Mouse (Mus musculus) midbrain, embryonic 15.5 days (tissue): Measurements from ENCODE around the gene Ergic2. TPM values are rescaled to one million over a fixed set of nuclear protein-coding genes. Genes with fewer than 3 reads are reported as not detected.

Source experiments
- ATAC-seq: fragments of 200-750 bp; cut with Nextera tagmentation; replicated peaks from 2 replicates; pipeline ENCODE4 v1.8.0; 2017; ENCODE audit warnings: moderate TSS enrichment
- H3K27ac ChIP-seq: fragments of 300-500 bp; sonication (generic); 2 replicates; pipeline ENCODE4 v1.5.1; 2015; ENCODE audit warnings: mild to moderate bottlenecking, inconsistent platforms
- H3K27me3 ChIP-seq: fragments of 300-500 bp; sonication (generic); replicated peaks from 2 replicates; pipeline ENCODE4 v1.6.1; 2015; ENCODE audit warnings: inconsistent platforms
- H3K36me3 ChIP-seq: fragments of 300-500 bp; sonication (generic); replicated peaks from 2 replicates; pipeline ENCODE4 v1.6.1; 2015; ENCODE audit warnings: inconsistent platforms
- H3K4me1 ChIP-seq: fragments of 300-500 bp; sonication (generic); 2 replicates; pipeline ENCODE4 v1.6.1; 2015; ENCODE audit warnings: inconsistent platforms
- H3K4me2 ChIP-seq: fragments of 300-500 bp; sonication (generic); 2 replicates; pipeline ENCODE4 v1.6.1; 2015; ENCODE audit warnings: inconsistent platforms, mild to moderate bottlenecking, moderate library complexity
- H3K4me3 ChIP-seq: fragments of 300-500 bp; sonication (generic); 2 replicates; pipeline ENCODE4 v1.5.1; 2015; ENCODE audit warnings: mild to moderate bottlenecking, inconsistent platforms
- H3K9ac ChIP-seq: fragments of 300-500 bp; sonication (generic); 2 replicates; pipeline ENCODE4 v1.6.1; 2015; ENCODE audit warnings: mild to moderate bottlenecking, inconsistent platforms
- H3K9me3 ChIP-seq: fragments of 300-500 bp; sonication (generic); 2 replicates; pipeline ENCODE4 v1.6.1; 2016; ENCODE audit warnings: inconsistent platforms
- WGBS: fragments of 180-500 bp; shearing (Covaris S2); methylation state at CpG from one replicate; pipeline ENCODE4 v1.1.7; 2015; ENCODE audit warnings: mixed read lengths; 5-methylcytosine and 5-hydroxymethylcytosine counted together
- polyA plus RNA-seq: library from polyadenylated mRNA; unstranded; fragments of >200 nt; fragmentation: Nextera tagmentation; extraction: Ambion mirVana; gene quantifications from 2 replicates; pipeline ENCODE4 v1.2.1, GENCODE M21; 2015

Ergic2 gene
- polyA plus RNA-seq, 1 experiment from 2014 or later = 189 TPM

DNA sequence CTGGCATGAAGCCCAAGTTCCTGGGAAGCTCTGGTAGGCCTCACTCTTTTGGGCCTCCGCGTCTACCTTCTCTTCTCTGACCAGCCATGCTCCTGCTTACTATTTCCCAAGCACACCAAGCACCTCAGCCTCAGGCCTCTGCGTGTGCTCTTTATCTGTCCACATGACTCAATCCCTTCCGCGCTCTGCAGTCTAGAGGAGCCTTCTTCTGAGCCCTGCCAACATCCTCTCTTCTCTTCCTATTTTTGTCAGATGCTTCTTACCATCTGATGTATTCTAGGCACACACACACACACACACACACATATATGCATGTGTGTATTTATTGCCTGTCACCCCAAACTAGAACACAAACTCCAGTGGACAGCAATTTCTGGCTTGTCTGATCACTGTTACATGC, 29.5 kb upstream of the Ergic2 start:
- Histone ChIP-seq H3K9me3 (no peaks in the 10 kb centered on the region), H3K27ac (no peak overlapping the region), H3K36me3 (no peaks in the 10 kb centered on the region), H3K4me1 (no peaks in the 10 kb centered on the region), H3K4me3 (no peak overlapping the region), H3K4me2 (no peak overlapping the region), H3K9ac (no peak overlapping the region), H3K27me3 (no peaks in the 10 kb centered on the region)
- WGBS = 97% methylated on average over 5 of the region's 5 CpGs
- ATAC-seq = no peak

- Histone ChIP-seq H3K4me2 (no peak overlapping the region), H3K27ac (no peak overlapping the region), H3K27me3 (no peaks in the 10 kb centered on the region), H3K36me3 (no peaks in the 10 kb centered on the region), H3K9ac (no peak overlapping the region), H3K4me1 (no peaks in the 10 kb centered on the region), H3K9me3 (no peaks in the 10 kb centered on the region), H3K4me3 (no peak overlapping the region)
- ATAC-seq = no peak
- WGBS = 95% methylated on average over 1 of the region's 1 CpGs
Observed at GRCm38 (mm10) chr6:148239311-148239710, 27.1 kb upstream of the Ergic2 start.

- Histone ChIP-seq H3K4me1 (no peaks in the 10 kb centered on the region), H3K4me3 (no peak overlapping the region), H3K27ac (no peak overlapping the region), H3K9ac (no peak overlapping the region), H3K36me3 (no peaks in the 10 kb centered on the region), H3K27me3 (no peaks in the 10 kb centered on the region), H3K9me3 (no peaks in the 10 kb centered on the region), H3K4me2 (no peak overlapping the region)
- 44% methylated on average over 5 of the region's 5 CpGs for WGBS
- no peak for ATAC-seq
Observed at GRCm38 (mm10) chr6:148237453-148237852, 25.3 kb upstream of the Ergic2 start.

DNA sequence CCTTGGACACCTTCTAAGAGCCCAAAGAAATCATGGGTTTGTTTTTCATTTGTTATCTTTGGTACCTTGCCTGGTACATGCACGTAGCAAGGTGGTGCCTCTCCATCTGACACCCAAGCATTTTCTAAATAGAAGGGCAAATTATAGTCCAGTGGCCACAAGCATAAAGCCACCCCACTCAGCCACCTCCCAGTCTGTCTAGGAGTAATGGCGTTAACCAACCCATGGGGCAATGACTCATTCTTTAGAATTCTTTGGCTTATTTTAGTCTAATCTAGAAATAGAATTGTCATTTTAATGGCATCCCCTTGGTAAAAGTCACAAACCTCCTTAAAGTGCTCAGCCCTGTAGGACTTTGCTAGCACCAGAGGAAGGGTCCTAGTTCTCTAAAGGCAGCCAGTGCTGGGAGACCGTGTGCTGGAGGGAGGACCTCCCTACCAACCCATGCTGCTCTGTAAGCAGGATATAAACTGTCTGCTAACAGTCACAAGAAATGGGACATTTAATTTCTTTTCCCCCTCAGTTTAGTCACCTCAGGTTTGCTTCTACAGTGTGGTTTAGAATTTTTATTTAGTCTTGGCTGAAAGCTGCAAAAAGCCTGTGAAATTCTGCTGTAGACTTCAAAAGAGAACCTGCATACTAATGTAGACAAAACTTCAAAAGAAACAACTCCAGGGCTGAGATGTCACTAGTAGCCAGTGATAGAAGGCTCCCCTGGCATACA, 22.1 kb upstream of the Ergic2 start:
- Histone ChIP-seq H3K4me2 (no peak overlapping the region), H3K9me3 (no peaks in the 10 kb centered on the region), H3K27me3 (no peaks in the 10 kb centered on the region), H3K36me3 (no peaks in the 10 kb centered on the region), H3K4me3 (no peak overlapping the region), H3K9ac (no peak overlapping the region), H3K4me1 (no peaks in the 10 kb centered on the region), H3K27ac (no peak overlapping the region)
- ATAC-seq = no peak
- WGBS = 84% methylated on average over 3 of the region's 3 CpGs

DNA sequence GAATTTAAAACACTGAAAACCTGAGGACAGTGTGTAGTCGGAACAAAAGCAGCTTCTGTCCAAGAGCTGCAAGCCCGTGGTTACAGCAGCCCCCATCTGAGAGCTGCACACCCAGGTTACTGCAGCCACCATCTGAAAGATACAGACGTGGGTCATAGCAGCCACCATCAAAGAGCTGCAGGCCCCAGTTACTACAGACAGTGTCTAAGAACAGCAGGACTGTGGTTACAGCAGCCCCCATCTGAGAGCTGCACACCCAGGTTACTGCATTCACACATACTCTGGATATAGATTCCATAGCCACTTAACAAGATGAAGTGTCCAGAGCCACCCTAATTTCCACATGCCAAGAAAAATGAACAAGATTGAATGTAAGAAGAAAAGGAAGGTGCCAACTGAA, 15.4 kb upstream of the Ergic2 start:
- WGBS = 70% methylated on average over 3 of the region's 3 CpGs
- Histone ChIP-seq H3K4me2 (no peak overlapping the region), H3K27ac (no peak overlapping the region), H3K9me3 (no peaks in the 10 kb centered on the region), H3K36me3 (no peaks in the 10 kb centered on the region), H3K4me3 (no peak overlapping the region), H3K27me3 (no peaks in the 10 kb centered on the region), H3K9ac (no peak overlapping the region), H3K4me1 (no peaks in the 10 kb centered on the region)
- ATAC-seq = no peak

DNA sequence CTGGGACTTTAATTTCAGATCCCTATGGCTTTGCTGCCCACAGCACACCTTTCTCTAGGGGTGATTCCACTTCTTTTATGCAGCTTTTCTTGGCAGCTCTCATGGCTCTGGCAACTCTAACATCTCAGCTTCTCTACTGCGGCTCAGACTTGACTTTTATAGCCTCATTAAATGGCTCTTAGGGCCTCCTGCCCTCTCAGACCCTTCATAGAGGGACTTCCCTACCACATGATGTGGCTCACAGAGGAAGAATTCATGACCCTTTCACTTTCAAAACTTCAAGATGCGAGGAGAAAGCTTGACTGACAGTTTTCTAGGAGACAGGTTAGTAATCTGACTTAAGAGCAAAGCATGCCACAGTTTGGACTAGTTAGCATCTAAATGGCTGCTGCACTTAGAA, 10.5 kb upstream of the Ergic2 start:
- Histone ChIP-seq H3K27ac (no peak overlapping the region), H3K4me3 (no peak overlapping the region), H3K4me2 (no peak overlapping the region), H3K36me3 (no peaks in the 10 kb centered on the region), H3K9ac (no peak overlapping the region), H3K4me1 (no peaks in the 10 kb centered on the region), H3K9me3 (no peaks in the 10 kb centered on the region), H3K27me3 (no peaks in the 10 kb centered on the region)
- no peak for ATAC-seq
- WGBS = 69% methylated on average over 2 of the region's 2 CpGs

DNA sequence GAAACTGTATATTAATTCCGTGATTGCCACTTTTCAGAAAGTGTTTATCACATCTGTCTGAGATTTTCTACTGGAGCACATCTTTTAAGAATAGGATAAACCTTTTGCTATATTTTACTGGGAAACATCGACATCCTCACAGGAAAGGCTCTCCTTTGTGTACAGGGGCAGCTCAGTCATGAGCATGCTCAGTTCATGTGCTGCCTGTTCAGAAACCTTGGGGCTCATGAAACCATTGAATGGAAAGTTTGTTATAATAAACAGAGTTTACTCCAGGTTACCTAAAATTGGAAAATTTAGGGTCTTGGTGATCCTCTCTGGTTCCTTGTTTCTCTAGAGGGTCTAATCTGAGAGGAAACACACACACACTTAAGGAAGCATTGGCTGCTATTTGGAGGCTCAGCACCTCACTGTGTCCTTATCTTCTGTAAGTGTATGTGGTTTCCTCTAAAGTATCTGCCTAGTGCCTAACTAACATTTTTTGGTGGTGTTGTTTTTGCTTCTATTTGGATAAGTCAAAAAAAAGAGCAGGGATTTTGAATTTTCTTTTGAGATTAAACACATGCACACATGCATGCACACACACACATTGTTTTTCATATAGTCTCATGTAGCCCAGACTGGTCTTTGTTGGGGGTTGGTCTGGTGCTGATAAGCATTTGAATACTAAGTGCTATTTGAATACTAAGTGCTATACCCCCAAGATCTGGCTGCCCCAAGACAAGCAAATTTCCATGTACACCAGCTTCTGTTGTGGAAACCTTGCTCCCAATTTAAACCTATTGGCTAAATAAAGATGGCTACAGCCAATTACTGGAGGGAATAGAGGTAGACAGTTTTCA, 6.3 kb upstream of the Ergic2 start:
- no peak overlapping the region for H3K4me2 ChIP-seq
- H3K9ac ChIP-seq = no peak overlapping the region
- H3K9me3 ChIP-seq = no peaks in the 10 kb centered on the region
- H3K4me3 ChIP-seq = no peak overlapping the region
- WGBS = 84% methylated on average over 2 of the region's 2 CpGs
- no peaks in the 10 kb centered on the region for H3K27me3 ChIP-seq
- ATAC-seq = no peak
- H3K4me1 ChIP-seq = peaks cover 5% of the 10 kb centered on the region; the same call in 1 of the 2 replicates
- no peaks in the 10 kb centered on the region for H3K36me3 ChIP-seq
- H3K27ac ChIP-seq = no peak overlapping the region

DNA sequence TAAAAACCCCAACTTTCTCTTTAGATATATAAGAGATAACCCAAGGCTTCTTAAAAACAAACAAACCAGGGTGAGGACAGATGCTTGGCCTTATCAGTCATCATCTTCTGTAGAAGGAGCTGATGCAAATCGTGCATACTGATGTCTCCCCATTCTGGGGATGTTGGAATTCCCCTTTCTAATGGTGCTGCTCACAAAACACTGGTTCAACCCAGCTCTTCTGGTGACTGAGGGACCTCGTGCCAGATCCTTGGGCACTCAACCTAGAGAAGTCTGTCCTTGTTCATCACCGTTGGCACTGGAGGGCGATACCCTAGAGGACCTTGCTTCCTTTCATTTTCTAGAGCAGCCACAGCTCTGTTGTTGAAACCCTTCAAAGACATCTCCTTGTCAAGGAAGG, 4.6 kb upstream of the Ergic2 start:
- H3K4me3 ChIP-seq = no peak overlapping the region
- peaks cover 11% of the 10 kb centered on the region for H3K4me1 ChIP-seq
- no peaks in the 10 kb centered on the region for H3K36me3 ChIP-seq
- no peak for ATAC-seq
- H3K9me3 ChIP-seq = no peaks in the 10 kb centered on the region
- WGBS = 93% methylated on average over 4 of the region's 4 CpGs
- no peak overlapping the region for H3K27ac ChIP-seq
- H3K9ac ChIP-seq = no peak overlapping the region
- no peaks in the 10 kb centered on the region for H3K27me3 ChIP-seq
- no peak overlapping the region for H3K4me2 ChIP-seq

GRCm38 (mm10) chr6:148214765-148215164, 2.6 kb upstream of the Ergic2 start:
- peaks cover 23% of the 10 kb centered on the region for H3K4me1 ChIP-seq
- no peak overlapping the region for H3K9ac ChIP-seq
- WGBS = 7% methylated on average over 5 of the region's 5 CpGs
- no peak overlapping the region for H3K4me3 ChIP-seq
- ATAC-seq = no peak
- H3K27me3 ChIP-seq = no peaks in the 10 kb centered on the region
- H3K27ac ChIP-seq = no peak overlapping the region
- no peaks in the 10 kb centered on the region for H3K36me3 ChIP-seq
- H3K4me2 ChIP-seq = no peak overlapping the region
- H3K9me3 ChIP-seq = no peaks in the 10 kb centered on the region

DNA sequence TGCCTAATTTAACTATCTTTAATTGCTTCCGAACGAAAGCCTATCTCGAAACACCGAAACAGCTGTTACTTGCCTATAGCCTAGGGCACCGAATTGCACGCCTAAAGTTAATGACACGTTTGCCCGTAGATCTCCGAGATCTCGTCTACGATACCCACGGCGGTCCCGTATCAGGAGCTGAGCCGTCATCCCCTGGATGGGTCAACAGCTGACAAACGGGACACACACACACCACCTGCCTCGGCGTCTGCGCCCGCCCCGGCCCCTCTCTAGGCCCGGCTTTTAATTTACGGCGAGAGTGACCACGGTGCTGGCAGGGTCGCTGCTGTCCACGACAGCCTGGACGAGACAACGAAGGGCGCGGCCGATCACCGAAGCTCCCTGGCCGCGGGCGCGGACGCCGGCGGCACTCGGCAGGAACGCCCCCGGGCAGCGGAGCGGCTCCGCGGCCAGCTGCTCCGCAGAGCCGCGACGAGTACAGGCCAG, 740 bp downstream of the Ergic2 start:
- peak overlapping the region; percentile 91 for H3K27ac ChIP-seq
- H3K4me1 ChIP-seq = peaks cover 23% of the 10 kb centered on the region
- under 1% methylated on average over 51 of the region's 51 CpGs for WGBS
- H3K9ac ChIP-seq = peak overlapping the region; percentile 97
- H3K36me3 ChIP-seq = 0 out of 2 replicates have a peak, but pooled peaks cover under 1% of the 10 kb centered on the region
- peak overlapping the region; percentile 58 for H3K4me2 ChIP-seq
- H3K9me3 ChIP-seq = no peaks in the 10 kb centered on the region
- H3K4me3 ChIP-seq = peak overlapping the region; percentile 96
- H3K27me3 ChIP-seq = no peaks in the 10 kb centered on the region
- ATAC-seq = peak; percentile 73

- Histone ChIP-seq H3K4me2 (no peak overlapping the region), H3K36me3 (0 out of 2 replicates have a peak, but pooled peaks cover 3% of the 10 kb centered on the region), H3K27ac (no peak overlapping the region), H3K9me3 (no peaks in the 10 kb centered on the region), H3K27me3 (no peaks in the 10 kb centered on the region), H3K4me3 (no peak overlapping the region), H3K9ac (no peak overlapping the region), H3K4me1 (peaks cover 12% of the 10 kb centered on the region)
- 88% methylated on average over 1 of the region's 1 CpGs for WGBS
- no peak for ATAC-seq
Observed at GRCm38 (mm10) chr6:148207522-148207921, 4.7 kb downstream of the Ergic2 start.

DNA sequence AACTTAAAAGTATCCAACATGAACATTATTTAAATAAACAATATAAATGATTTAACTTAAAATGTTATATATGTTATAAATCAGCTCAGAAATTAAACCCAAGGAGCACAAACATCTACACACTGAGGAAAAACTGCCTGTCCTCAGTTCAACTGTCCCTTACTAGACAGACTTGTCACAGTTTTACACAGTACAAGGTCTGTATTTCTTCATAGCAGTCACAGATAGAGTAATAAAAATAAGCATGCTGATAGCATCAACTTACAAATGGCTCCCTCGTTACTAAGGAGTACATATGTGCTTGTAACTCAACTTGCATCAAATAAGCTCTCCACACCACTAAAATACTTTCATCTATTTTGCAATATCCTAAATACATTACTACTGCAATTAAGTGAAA, 7.0 kb downstream of the Ergic2 start:
- H3K4me3 ChIP-seq = no peak overlapping the region
- 93% methylated on average over 1 of the region's 1 CpGs for WGBS
- peaks cover 13% of the 10 kb centered on the region; the same call in 1 of the 2 replicates for H3K36me3 ChIP-seq
- no peak for ATAC-seq
- H3K4me2 ChIP-seq = no peak overlapping the region
- H3K9me3 ChIP-seq = no peaks in the 10 kb centered on the region
- H3K4me1 ChIP-seq = peaks cover 1% of the 10 kb centered on the region
- H3K27me3 ChIP-seq = no peaks in the 10 kb centered on the region
- no peak overlapping the region for H3K9ac ChIP-seq
- H3K27ac ChIP-seq = no peak overlapping the region
